Mouse (Mus musculus): ENCODE data around the gene Rabl6.

Gene Rabl6

DNA sequence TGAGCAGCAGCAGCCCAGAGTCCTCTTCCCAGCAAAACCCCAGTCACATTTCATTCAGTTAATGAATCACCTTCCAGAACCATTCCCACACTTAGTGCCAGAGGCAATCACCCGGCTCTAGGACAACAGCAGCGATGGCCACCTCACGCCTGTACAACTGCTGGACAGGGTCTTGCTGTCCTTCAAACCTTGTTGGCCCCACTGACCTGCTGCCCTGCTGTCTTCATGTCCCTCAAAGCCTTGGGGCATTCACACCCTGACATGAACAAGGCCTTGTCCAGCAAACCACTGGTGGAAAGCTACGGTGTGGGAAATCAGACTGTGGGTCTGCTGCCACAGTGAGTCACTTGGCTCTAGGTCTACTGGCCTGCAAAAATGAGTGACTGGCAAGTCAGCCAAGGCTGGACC lies 67.8 kb downstream of the Rabl6 start:
- DNase-seq = no peak

DNA sequence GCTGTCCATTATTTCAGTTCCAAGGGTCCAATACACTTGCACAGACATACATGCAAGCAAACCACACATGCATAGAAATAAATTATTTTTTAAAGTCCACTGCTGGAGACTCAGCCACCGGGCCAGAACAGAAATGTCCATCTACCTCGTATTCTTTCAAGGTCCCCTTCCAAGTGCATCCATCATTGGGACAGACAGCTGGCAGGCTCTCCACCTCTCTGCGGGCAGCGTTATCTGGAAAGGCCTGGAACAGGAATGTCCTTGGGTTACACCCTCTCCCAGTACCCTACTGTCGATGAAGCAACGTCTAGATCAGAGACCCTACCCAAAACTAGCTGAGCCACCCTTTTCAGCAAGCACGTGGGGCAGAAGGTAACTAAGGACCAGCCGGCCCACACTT lies 71.8 kb downstream of the Rabl6 start:
- no peak for DNase-seq

DNA sequence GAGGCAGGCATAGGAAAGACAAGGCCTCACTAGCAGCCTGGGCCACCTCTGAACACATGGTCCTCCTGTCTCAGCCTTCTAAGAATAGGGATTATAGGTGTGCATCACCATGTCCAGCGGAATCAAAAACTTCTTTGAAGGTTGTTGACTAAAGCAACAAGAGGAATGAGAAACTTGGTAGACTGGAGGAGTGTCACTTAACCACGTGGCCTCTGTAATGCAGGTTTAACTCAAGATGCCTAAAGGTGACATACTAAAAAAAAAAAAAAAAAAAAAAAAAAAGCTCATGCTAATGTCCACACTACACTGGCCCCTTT lies 73.5 kb downstream of the Rabl6 start:
- no peak for DNase-seq

DNA sequence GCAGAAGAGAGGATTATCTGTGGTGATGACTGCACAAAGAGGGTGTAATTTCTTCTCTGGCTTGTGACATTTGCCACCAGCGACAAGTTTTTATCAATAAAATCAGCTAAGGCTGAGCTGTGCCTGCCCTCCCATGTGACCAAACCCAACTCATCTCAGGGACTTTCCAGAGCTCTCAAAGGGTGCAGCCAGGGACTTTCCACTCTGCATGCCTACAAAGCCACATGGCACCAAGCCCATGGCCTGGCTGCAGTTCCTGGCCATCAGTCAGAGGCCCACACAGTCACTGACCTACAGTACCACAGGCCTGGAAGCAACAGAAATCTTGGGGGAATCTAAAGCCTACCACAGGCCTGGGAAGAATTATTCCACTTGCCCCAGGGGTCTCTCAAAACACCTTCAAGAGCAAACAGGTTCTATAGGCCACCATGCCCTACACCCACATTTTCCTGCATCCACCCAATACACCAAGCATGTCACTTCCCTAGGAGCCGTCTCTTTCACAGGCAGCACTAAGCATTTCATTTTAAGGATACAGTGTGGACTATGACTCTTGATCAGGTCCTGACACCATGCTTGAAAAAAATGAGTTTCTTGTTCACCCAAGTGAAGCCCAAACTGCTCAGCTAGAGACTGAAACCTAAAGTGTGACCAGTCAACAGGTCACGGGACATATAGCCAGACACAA lies 74.0 kb downstream of the Rabl6 start:
- DNase-seq = no peak

DNA sequence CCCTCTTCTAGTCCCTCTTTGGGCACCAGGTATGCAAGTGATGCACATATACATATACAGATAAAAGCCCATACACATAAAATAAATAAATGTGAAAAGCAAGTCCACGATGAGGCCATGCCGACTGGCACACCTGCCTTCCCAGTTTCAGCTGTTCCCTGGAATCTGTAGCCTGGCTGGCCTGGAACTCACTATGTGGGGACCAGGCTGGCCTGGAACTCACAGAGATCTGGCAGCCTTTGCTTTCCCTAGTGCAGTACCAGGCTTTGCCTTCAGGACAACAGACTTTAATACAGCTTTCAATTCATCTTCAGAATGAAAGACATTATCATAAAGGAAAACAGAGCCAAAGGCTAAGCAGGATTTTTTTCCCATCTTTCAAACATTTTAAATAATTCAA lies 74.6 kb downstream of the Rabl6 start:
- DNase-seq = no peak

Measured in thymus, postnatal 4 days (tissue).